Mouse (Mus musculus): ENCODE measurements around the gene Ccnt1.

DNA sequence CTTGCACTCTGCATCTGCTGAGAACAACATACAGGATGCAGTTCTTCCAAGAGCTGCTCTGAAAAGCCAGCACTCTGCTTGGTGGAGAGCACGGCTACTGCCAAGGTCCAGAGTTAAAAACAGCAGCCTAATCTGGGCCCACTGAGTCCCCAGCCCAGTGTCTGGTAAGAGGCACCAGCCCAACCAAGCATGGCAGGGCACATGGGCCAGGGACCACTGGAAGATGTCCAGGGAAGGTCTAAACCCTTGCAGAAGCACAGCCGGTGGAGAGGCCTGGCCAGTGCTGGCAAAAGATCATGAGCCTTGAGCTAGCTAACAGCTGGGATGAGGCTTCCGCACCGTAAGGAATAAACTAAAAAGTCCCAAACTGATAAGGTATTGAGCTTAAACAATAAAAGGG is 14.8 kb downstream of the Ccnt1 start:
- TF ChIP-seq GATA1 (IDR thresholded peaks at IDR 0.05; ENCODE audit: low read length) (no peak), TAL1 (IDR thresholded peaks at IDR 0.05; ENCODE audit: low read length) (no peak)
